Mouse (Mus musculus) forebrain, embryonic 16.5 days (tissue): Measurements from ENCODE around the gene Gria3. TPM values are rescaled to one million over a fixed set of nuclear protein-coding genes. Genes with fewer than 3 reads are reported as not detected.

Experiments used
- ATAC-seq: fragments of 200-750 bp; cut with Nextera tagmentation; 2 replicates; pipeline ENCODE4 v1.8.0; 2017; ENCODE audit warnings: mild to moderate bottlenecking, moderate library complexity
- H3K27ac ChIP-seq: fragments of 300-500 bp; sonication (generic); 2 replicates; pipeline ENCODE4 v1.5.1; 2014; ENCODE audit warnings: low read length, control low read depth
- H3K27me3 ChIP-seq: fragments of 300-500 bp; sonication (generic); replicated peaks from 2 replicates; pipeline ENCODE4 v1.6.1; 2014; ENCODE audit warnings: low read length; ENCODE audit not compliant: control insufficient read depth, insufficient read depth
- H3K36me3 ChIP-seq: fragments of 300-500 bp; sonication (generic); 2 replicates; pipeline ENCODE4 v1.6.1; 2014; ENCODE audit not compliant: control insufficient read depth, insufficient read depth
- H3K4me1 ChIP-seq: fragments of 300-500 bp; sonication (generic); replicated peaks from 2 replicates; pipeline ENCODE4 v1.6.1; 2014; ENCODE audit warnings: low read length; ENCODE audit not compliant: control insufficient read depth, insufficient read depth
- H3K4me2 ChIP-seq: fragments of 300-500 bp; sonication (generic); 2 replicates; pipeline ENCODE4 v1.6.1; 2014; ENCODE audit warnings: mild to moderate bottlenecking, low read length, control low read depth
- H3K4me3 ChIP-seq: fragments of 300-500 bp; sonication (generic); replicated peaks from 2 replicates; pipeline ENCODE4 v1.5.1; 2014; ENCODE audit warnings: mild to moderate bottlenecking, low read length, control low read depth
- H3K9ac ChIP-seq: fragments of 300-500 bp; sonication (generic); replicated peaks from 2 replicates; pipeline ENCODE4 v1.6.1; 2014; ENCODE audit warnings: low read depth, low read length, control low read depth
- H3K9me3 ChIP-seq: fragments of 300-500 bp; sonication (generic); 2 replicates; pipeline ENCODE4 v1.6.1; 2016; ENCODE audit warnings: low read length; ENCODE audit not compliant: control insufficient read depth
- WGBS: fragments of 180-500 bp; shearing (Covaris S2); extraction: QIAGEN DNeasy Blood & Tissue Kit; methylation state at CpG from one replicate; pipeline ENCODE4 v1.1.7; 2014; 5-methylcytosine and 5-hydroxymethylcytosine counted together
- polyA plus RNA-seq: library from polyadenylated mRNA; unstranded; fragments of >200 nt; fragmentation: Nextera tagmentation; extraction: Ambion mirVana; gene quantifications from 2 replicates; pipeline ENCODE4 v1.2.1, GENCODE M21; 2015

Gria3 gene
- polyA plus RNA-seq, result 18.6 and 20.4 TPM in 2 replicates

GRCm38 (mm10) chrX:41400058-41400904 lies at the start of gene Gria3:
TSS of gene Gria3 (plus strand) at chrX:41400854.
- Histone ChIP-seq H3K36me3 (no peaks in the 10 kb centered on the region), H3K27me3 (no peaks in the 10 kb centered on the region), H3K4me2 (peak within 1 kb of the TSS; percentile 70), H3K9me3 (no peaks in the 10 kb centered on the region), H3K4me3 (peak within 1 kb of the TSS; percentile 52), H3K4me1 (peaks cover 2% of the 10 kb centered on the region; the same call in 1 of the 2 replicates), H3K9ac (peak within 1 kb of the TSS; percentile 60), H3K27ac (peak within 1 kb of the TSS; percentile 14; the same call in 1 of the 2 replicates)
- peak; percentile 81 for ATAC-seq
- 19% methylated on average over 21 of the region's 21 CpGs for WGBS

- WGBS, result 17% methylated on average over 7 of the region's 7 CpGs
- Histone ChIP-seq H3K36me3 (no peaks in the 10 kb centered on the region), H3K27ac (no peak overlapping the region), H3K9ac (no peak overlapping the region), H3K27me3 (no peaks in the 10 kb centered on the region), H3K4me1 (no peaks in the 10 kb centered on the region; the same call in 1 of the 2 replicates), H3K9me3 (no peaks in the 10 kb centered on the region), H3K4me2 (no peak overlapping the region), H3K4me3 (no peak overlapping the region)
- no peak for ATAC-seq
Observed at GRCm38 (mm10) chrX:41387086-41387485, 13.6 kb upstream of the Gria3 start.

DNA sequence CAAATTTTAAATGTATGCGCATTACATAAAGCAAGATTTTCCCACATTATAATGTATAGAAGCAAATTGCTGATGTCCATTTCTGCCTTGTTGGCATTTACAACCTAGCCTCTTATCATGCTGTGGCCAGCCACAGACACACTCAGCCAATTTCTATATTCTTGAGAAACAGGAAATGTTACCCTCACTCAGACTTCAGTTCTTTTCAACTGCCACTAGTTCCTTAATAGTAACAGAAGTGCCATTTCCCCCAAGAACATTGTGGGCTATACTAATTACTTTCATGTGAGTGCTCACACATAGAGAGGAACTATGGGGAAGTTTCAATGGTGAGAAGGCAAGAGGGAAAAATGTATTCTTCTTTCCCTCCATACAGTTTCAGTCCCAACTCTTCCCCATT lies 11.6 kb upstream of the Gria3 start:
- no peaks in the 10 kb centered on the region for H3K27me3 ChIP-seq
- ATAC-seq, result no peak
- 97% methylated on average over 1 of the region's 1 CpGs for WGBS
- H3K9ac ChIP-seq, result no peak overlapping the region
- no peaks in the 10 kb centered on the region for H3K9me3 ChIP-seq
- H3K4me3 ChIP-seq, result no peak overlapping the region
- no peaks in the 10 kb centered on the region; the same call in 1 of the 2 replicates for H3K4me1 ChIP-seq
- H3K36me3 ChIP-seq, result no peaks in the 10 kb centered on the region
- no peak overlapping the region for H3K4me2 ChIP-seq
- no peak overlapping the region for H3K27ac ChIP-seq

DNA sequence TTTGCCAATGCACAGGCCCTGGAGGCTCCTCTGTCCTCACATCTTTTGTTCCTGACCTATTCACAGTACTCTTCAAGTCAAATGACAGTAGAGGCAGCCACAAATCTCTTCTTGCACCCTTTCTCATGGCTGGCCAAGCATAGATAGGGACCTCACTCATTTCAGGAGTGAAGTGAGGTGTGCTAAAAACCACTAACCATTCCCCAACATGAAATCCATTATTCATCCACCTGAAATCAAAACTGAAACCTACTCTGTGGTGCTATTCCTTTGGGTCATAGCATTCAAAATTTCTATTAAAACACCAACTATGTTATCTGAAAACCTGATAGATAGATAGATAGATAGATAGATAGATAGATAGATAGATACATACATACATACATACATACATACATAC lies 2.2 kb upstream of the Gria3 start:
- no peak overlapping the region for H3K4me2 ChIP-seq
- peaks cover 2% of the 10 kb centered on the region; the same call in 1 of the 2 replicates for H3K4me1 ChIP-seq
- no peak overlapping the region for H3K4me3 ChIP-seq
- H3K27me3 ChIP-seq, result no peaks in the 10 kb centered on the region
- H3K9me3 ChIP-seq, result no peaks in the 10 kb centered on the region
- ATAC-seq, result no peak
- no peak overlapping the region for H3K27ac ChIP-seq
- H3K36me3 ChIP-seq, result no peaks in the 10 kb centered on the region
- H3K9ac ChIP-seq, result no peak overlapping the region

GRCm38 (mm10) chrX:41401186-41401585 lies 532 bp downstream of the Gria3 start:
- Histone ChIP-seq H3K27me3 (no peaks in the 10 kb centered on the region), H3K9me3 (no peaks in the 10 kb centered on the region), H3K4me1 (peaks cover 2% of the 10 kb centered on the region; the same call in 1 of the 2 replicates), H3K27ac (peak overlapping the region; percentile 14; the same call in 1 of the 2 replicates), H3K9ac (peak overlapping the region; percentile 60), H3K4me2 (peak overlapping the region; percentile 70), H3K4me3 (peak overlapping the region; percentile 52), H3K36me3 (no peaks in the 10 kb centered on the region)
- WGBS, result 16% methylated on average over 16 of the region's 17 CpGs
- ATAC-seq, result peak; percentile 53

- H3K27me3 ChIP-seq, result no peaks in the 10 kb centered on the region
- peak overlapping the region; percentile 14; the same call in 1 of the 2 replicates for H3K27ac ChIP-seq
- no peaks in the 10 kb centered on the region for H3K36me3 ChIP-seq
- peak; percentile 23 for ATAC-seq
- H3K9ac ChIP-seq, result peak overlapping the region; percentile 60
- H3K4me2 ChIP-seq, result peak overlapping the region; percentile 70
- peak overlapping the region; percentile 52 for H3K4me3 ChIP-seq
- H3K9me3 ChIP-seq, result no peaks in the 10 kb centered on the region
- peaks cover 2% of the 10 kb centered on the region; the same call in 1 of the 2 replicates for H3K4me1 ChIP-seq
- WGBS, result 18% methylated on average over 20 of the region's 20 CpGs
Observed at GRCm38 (mm10) chrX:41401590-41402240, 1.1 kb downstream of the Gria3 start.

- H3K27me3 ChIP-seq, result no peaks in the 10 kb centered on the region
- peak overlapping the region; percentile 52 for H3K4me3 ChIP-seq
- no peak for ATAC-seq
- no peaks in the 10 kb centered on the region for H3K9me3 ChIP-seq
- H3K4me2 ChIP-seq, result peak overlapping the region; percentile 70
- 26% methylated on average over 6 of the region's 6 CpGs for WGBS
- no peaks in the 10 kb centered on the region for H3K36me3 ChIP-seq
- H3K27ac ChIP-seq, result no peak overlapping the region
- H3K9ac ChIP-seq, result no peak overlapping the region
- H3K4me1 ChIP-seq, result peaks cover 2% of the 10 kb centered on the region; the same call in 1 of the 2 replicates
Observed at GRCm38 (mm10) chrX:41402656-41403055, 2.0 kb downstream of the Gria3 start.

GRCm38 (mm10) chrX:41406288-41406687 lies 5.6 kb downstream of the Gria3 start:
- ATAC-seq, result peak; percentile 47
- Histone ChIP-seq H3K9ac (no peak overlapping the region), H3K4me1 (peaks cover 2% of the 10 kb centered on the region; the same call in 1 of the 2 replicates), H3K27ac (no peak overlapping the region), H3K27me3 (no peaks in the 10 kb centered on the region), H3K36me3 (no peaks in the 10 kb centered on the region), H3K9me3 (no peaks in the 10 kb centered on the region), H3K4me3 (no peak overlapping the region; the same call in 1 of the 2 replicates), H3K4me2 (peak overlapping the region; percentile 9; the same call in 1 of the 2 replicates)
- WGBS, result 38% methylated on average over 9 of the region's 9 CpGs

DNA sequence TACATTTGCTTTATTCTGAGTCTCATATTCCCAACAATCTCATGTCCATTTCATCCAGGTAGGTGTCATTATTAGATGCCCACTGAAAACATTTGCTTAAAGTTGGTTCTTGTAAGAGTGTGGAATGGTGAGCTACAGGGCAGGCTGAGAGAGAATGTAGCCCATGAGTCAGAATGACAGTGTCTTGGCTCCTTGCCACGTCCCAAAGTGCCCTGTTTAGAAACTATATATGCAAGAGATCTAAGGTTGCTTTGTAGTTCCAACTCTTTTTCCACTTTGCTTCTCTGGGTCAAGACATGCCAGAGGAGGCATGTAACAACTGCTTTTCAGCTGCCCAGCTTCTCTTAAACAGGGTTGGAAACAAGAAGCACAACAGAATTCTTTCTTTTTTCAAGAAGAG lies 9.1 kb downstream of the Gria3 start:
- no peaks in the 10 kb centered on the region for H3K9me3 ChIP-seq
- no peak for ATAC-seq
- no peak overlapping the region for H3K4me2 ChIP-seq
- 41% methylated on average over 1 of the region's 1 CpGs for WGBS
- no peak overlapping the region for H3K9ac ChIP-seq
- no peaks in the 10 kb centered on the region for H3K36me3 ChIP-seq
- H3K4me1 ChIP-seq, result no peaks in the 10 kb centered on the region
- no peak overlapping the region for H3K27ac ChIP-seq
- no peak overlapping the region for H3K4me3 ChIP-seq
- H3K27me3 ChIP-seq, result no peaks in the 10 kb centered on the region
